Mouse (Mus musculus) heart, adult 2 months (tissue): ENCODE measurements around the gene Atp1a1. TPM values are rescaled to one million over a fixed set of nuclear protein-coding genes. Genes with fewer than 3 reads are reported as not detected.

Experiments used
- DNase-seq, 2 experiments: peaks; one replicate each; pipeline ENCODE4 v3.0.0; 2021
- H3K27ac ChIP-seq: fragments of 200-600 bp; 2 replicates; pipeline ENCODE4 v1.8.1; 2022
- H3K27me3 ChIP-seq: fragments of 200-500 bp; 2 replicates; pipeline ENCODE4 v1.6.1; 2012; ENCODE audit warnings: mild to moderate bottlenecking, low read length, inconsistent platforms, mixed read lengths; ENCODE audit not compliant: control insufficient read depth, insufficient read depth
- H3K36me3 ChIP-seq: fragments of 200-500 bp; 2 replicates; pipeline ENCODE4 v1.6.1; 2012; ENCODE audit warnings: low read length, inconsistent platforms; ENCODE audit not compliant: control insufficient read depth, insufficient read depth
- H3K4me1 ChIP-seq: fragments of 200-500 bp; 2 replicates; pipeline ENCODE4 v1.6.1; 2011; ENCODE audit warnings: low read length; ENCODE audit not compliant: control insufficient read depth, insufficient read depth
- H3K4me3 ChIP-seq: fragments of 200-600 bp; 2 replicates; pipeline ENCODE4 v1.8.1; 2022
- H3K79me2 ChIP-seq: fragments of 200-500 bp; replicated peaks from 2 replicates; pipeline ENCODE4 v1.6.1; 2012; ENCODE audit warnings: mild to moderate bottlenecking, inconsistent platforms, low read length, moderate library complexity, mixed read lengths; ENCODE audit not compliant: control insufficient read depth, insufficient read depth
- H3K9ac ChIP-seq: fragments of 200-500 bp; 2 replicates; pipeline ENCODE4 v1.6.1; 2012; ENCODE audit warnings: low read depth, mild to moderate bottlenecking, control low read depth, inconsistent platforms, low read length, mixed read lengths
- CTCF ChIP-seq: fragments of 200-600 bp; IDR thresholded peaks from 2 replicates; pipeline ENCODE4 v1.8.1; 2022; ENCODE audit warnings: antibody characterized with exemption, mild to moderate bottlenecking, moderate library complexity
- EP300 ChIP-seq: fragments of 200-500 bp; IDR thresholded peaks from 2 replicates; pipeline ENCODE4 v1.6.1; 2011; ENCODE audit warnings: low read depth, low read length, control low read depth; ENCODE audit not compliant: insufficient read depth
- POLR2A ChIP-seq: fragments of 200-500 bp; IDR thresholded peaks from 2 replicates; pipeline ENCODE4 v1.6.1; 2011; ENCODE audit warnings: mild to moderate bottlenecking, low read depth, low read length, control low read depth; ENCODE audit not compliant: insufficient read depth
- whole genome bisulfite sequencing: fragments of 180-500 bp; shearing (Covaris S2); methylation state at CpG from one replicate; pipeline ENCODE4 v1.1.7; 2018; 5-methylcytosine and 5-hydroxymethylcytosine counted together
- intact Hi-C: fragments of 180-260 bp; cut with DNase I; formaldehyde crosslinking; loops from one replicate; pipeline ENCODE4 v1.15.1; 2025
- long read RNA-seq: library from polyadenylated mRNA; stranded (forward); transcript quantifications from one replicate; pipeline ENCODE4 v2.0.0, GENCODE M21; 2021
- polyA plus RNA-seq: library from polyadenylated mRNA; depleted of rRNA; stranded (reverse); fragments of >200 nt; gene quantifications from 2 replicates; pipeline ENCODE4 v1.2.3, GENCODE M21; 2012; rRNA removed
- total RNA-seq, 2 experiments: library from RNA; stranded (reverse); gene quantifications; 2 replicates each; pipeline ENCODE4 v1.2.3; 2021

Gene Atp1a1
- total RNA-seq (100 to 1,000 TPM; 800 to 832 TPM), polyA plus RNA-seq (523 and 821 TPM in 2 replicates)
- long read RNA-seq, transcript Atp1a1-201 (23 exons, 3,679 nt): major isoform, 97 of 170 reads
- long read RNA-seq, partial matches to known transcripts: 21 of 170 reads
- long read RNA-seq, other reads (novel, unspliced or antisense): 52 of 170 reads

DNA sequence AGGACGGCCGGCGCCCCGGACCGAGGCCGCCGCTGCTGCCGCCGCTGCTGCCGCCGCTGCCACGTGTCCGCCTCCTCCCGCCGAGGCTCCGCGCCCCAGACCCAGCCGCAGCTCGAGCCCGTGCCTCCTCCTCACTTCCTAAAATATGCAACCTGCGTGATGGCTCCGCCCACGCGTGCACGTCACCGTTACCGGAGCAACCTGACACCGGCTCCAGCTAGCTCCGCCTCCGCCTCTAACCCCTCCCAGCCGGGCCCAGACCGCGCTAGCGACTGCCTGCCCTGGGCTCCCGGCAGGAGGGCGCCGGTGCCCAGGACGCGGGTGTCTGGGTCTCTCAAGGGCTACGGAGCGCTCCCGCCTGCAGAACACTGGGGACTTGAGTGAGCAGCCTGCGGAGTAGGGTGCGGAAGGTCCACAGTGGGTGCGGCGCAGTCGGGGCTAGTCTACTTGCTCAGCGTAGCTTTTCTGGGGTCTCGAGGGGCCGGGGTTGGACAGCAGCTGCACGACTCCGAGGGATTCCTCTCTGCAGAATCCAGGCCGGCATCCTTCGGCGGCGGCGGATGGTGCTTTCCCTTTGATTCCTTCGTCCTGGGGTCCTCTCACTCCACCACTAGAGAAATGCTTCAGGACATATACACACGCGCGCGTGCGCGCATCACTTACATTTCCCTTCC is at the start of gene Atp1a1:
Gene Atp1a1, minus strand, starts transcription at position 135 of the 674 bp plus-strand sequence.
- peaks cover 25% of the 10 kb centered on the region for H3K36me3 ChIP-seq
- H3K4me1 ChIP-seq: peaks cover 7% of the 10 kb centered on the region
- peak within 1 kb of the TSS; percentile 79 for H3K9ac ChIP-seq
- WGBS: 2% methylated on average over 60 of the region's 64 CpGs
- no peaks in the 10 kb centered on the region for H3K27me3 ChIP-seq
- peak within 1 kb of the TSS; percentile 93 for H3K4me3 ChIP-seq
- intact Hi-C loops: loop anchor here (2.0 to 5.0 kb wide), 5 partner anchors 93 to 917 kb away; partner anchors contain the start of genes Man1a2 and Slc22a15
- 0 out of 2 replicates have a peak, but pooled peaks cover 3% of the 10 kb centered on the region for H3K79me2 ChIP-seq
- TF ChIP-seq POLR2A (peak; percentile 97), CTCF (peak; percentile 44), EP300 (peak; percentile 70; the same call in 1 of the 2 replicates)
- peak within 1 kb of the TSS; percentile 99 for H3K27ac ChIP-seq
- peak; percentile 99 for DNase-seq

DNA sequence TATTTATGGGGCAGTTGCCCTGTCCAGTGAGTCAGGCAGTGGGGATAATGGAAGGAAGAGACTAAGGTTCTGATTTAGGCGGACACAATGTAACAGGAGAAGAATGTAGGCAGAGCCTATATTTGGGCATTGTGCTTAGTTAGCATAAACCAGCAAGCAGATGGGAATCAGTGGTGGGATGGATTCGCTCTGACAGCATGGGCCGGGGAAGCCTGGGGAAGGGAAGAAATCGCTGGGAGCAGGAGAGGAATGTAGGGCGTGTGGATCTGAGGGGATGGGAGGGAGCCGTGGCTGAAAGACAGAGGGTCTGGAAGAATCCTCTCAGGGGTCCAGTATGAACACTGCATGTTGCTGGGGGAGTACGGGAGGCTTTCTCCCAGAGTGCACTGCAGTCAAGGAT is 49.0 kb upstream of the Atp1a1 start:
- Histone ChIP-seq H3K9ac (no peak overlapping the region), H3K4me1 (no peaks in the 10 kb centered on the region), H3K36me3 (no peaks in the 10 kb centered on the region), H3K27me3 (no peaks in the 10 kb centered on the region), H3K79me2 (no peaks in the 10 kb centered on the region), H3K4me3 (no peak overlapping the region), H3K27ac (no peak overlapping the region)
- no peak for DNase-seq
- intact Hi-C loops: no loop called here
- TF ChIP-seq POLR2A (no peak), EP300 (no peak), CTCF (no peak)
- WGBS: 77% methylated on average over 7 of the region's 7 CpGs

DNA sequence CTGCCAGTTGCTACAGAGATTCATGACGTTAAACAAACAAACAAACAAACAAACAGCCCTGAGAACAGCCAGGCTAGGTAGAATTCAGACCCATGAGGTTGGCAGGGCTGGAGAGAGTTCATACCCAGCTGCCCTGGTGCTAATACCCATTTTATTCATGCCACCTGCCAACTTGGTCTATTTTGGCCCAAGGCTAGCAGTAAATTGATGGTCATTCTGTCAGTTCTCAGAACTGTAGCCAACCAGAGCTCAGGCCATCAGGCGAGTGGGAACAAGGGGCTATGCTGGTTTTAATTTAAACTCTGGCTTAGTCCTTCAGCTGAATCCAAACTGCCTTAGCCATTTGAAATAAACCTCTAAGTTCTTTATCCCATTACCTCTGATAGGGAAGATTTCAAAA is 48.5 kb upstream of the Atp1a1 start:
- 80% methylated on average over 2 of the region's 2 CpGs for WGBS
- Histone ChIP-seq H3K9ac (no peak overlapping the region), H3K36me3 (no peaks in the 10 kb centered on the region), H3K79me2 (no peaks in the 10 kb centered on the region), H3K4me1 (no peaks in the 10 kb centered on the region), H3K27me3 (no peaks in the 10 kb centered on the region), H3K27ac (no peak overlapping the region), H3K4me3 (no peak overlapping the region)
- DNase-seq: no peak
- intact Hi-C loops: no loop called here
- TF ChIP-seq EP300: no peak
- TF ChIP-seq CTCF: no peak
- no peak for TF ChIP-seq POLR2A

DNA sequence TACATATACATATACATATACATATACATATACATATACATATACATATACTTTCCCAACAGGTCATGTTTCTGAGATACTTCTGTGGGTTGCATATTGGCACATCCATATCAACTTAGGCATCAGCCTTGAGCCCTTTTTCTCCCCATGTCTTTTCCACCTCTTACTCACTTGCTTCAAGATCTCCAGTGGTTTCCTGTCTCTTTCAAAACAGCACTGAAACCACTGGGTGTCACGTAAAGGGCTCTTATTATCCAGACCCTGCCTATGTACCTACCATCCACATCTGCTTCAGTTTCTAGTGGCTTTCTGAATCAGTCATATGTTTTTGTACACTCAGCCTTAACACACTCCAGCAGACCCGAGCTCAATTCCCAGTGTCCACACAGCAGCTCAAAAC is 45.8 kb upstream of the Atp1a1 start:
- Histone ChIP-seq H3K79me2 (no peaks in the 10 kb centered on the region), H3K27ac (no peak overlapping the region), H3K27me3 (no peaks in the 10 kb centered on the region), H3K4me1 (no peaks in the 10 kb centered on the region), H3K4me3 (no peak overlapping the region), H3K9ac (no peak overlapping the region), H3K36me3 (no peaks in the 10 kb centered on the region)
- WGBS: 75% methylated on average over 2 of the region's 2 CpGs
- no peak for TF ChIP-seq POLR2A
- no peak for TF ChIP-seq EP300
- no peak for TF ChIP-seq CTCF
- no peak for DNase-seq
- intact Hi-C loops: no loop called here

DNA sequence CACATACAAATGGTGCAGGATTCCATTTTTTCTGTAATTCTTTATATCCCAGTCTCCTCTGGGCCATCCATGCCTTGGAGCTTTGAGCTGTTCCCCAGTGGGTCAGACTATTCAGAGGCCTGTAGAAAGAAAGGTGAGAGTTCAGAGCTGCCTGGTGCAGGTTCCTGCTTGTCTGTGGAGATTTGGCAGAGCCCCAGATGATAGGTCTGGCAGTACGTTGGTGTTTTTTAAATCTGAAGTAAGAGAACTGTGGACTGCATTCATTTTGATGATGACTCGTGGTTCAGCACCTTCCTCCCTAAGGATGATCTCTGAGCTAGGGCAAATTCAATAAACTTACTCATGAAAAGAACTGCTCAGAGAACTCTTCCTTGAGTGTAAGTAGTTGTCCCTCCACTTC is 44.8 kb upstream of the Atp1a1 start:
- no peak overlapping the region for H3K4me3 ChIP-seq
- WGBS: 41% methylated on average over 2 of the region's 2 CpGs
- H3K9ac ChIP-seq: no peak overlapping the region
- H3K27me3 ChIP-seq: no peaks in the 10 kb centered on the region
- TF ChIP-seq POLR2A (no peak), CTCF (no peak)
- no peaks in the 10 kb centered on the region for H3K36me3 ChIP-seq
- no peak overlapping the region for H3K27ac ChIP-seq
- H3K79me2 ChIP-seq: no peaks in the 10 kb centered on the region
- intact Hi-C loops: loop anchor here (5.0 kb wide), 1 partner anchor 48 kb away; no protein-coding TSS in a partner anchor
- DNase-seq: no peak
- no peaks in the 10 kb centered on the region for H3K4me1 ChIP-seq
